Mouse (Mus musculus) lung, embryonic 15.5 days (tissue): ENCODE data around the gene Fndc3b. TPM values are rescaled to one million over a fixed set of nuclear protein-coding genes. Genes with fewer than 3 reads are reported as not detected.

ENCODE experiments used
- ATAC-seq: fragments of 200-750 bp; cut with Nextera tagmentation; 2 replicates; pipeline ENCODE4 v1.8.0; 2017; ENCODE audit warnings: moderate number of reproducible peaks, borderline replicate concordance; ENCODE audit not compliant: low FRiP score, low TSS enrichment; ENCODE audit errors: extremely low read depth
- H3K27ac ChIP-seq: fragments of 300-500 bp; sonication (generic); 2 replicates; pipeline ENCODE4 v1.5.1; 2015; ENCODE audit warnings: moderate library complexity, mild to moderate bottlenecking, inconsistent platforms
- H3K27me3 ChIP-seq: fragments of 300-500 bp; sonication (generic); 2 replicates; pipeline ENCODE4 v1.6.1; 2015; ENCODE audit warnings: inconsistent platforms
- H3K36me3 ChIP-seq: fragments of 300-500 bp; sonication (generic); 2 replicates; pipeline ENCODE4 v1.6.1; 2015; ENCODE audit warnings: inconsistent platforms
- H3K4me1 ChIP-seq: fragments of 300-500 bp; sonication (generic); 2 replicates; pipeline ENCODE4 v1.6.1; 2015; ENCODE audit warnings: inconsistent platforms
- H3K4me2 ChIP-seq: fragments of 300-500 bp; sonication (generic); 2 replicates; pipeline ENCODE4 v1.6.1; 2015; ENCODE audit warnings: inconsistent platforms, mild to moderate bottlenecking, moderate library complexity
- H3K4me3 ChIP-seq: fragments of 300-500 bp; sonication (generic); 2 replicates; pipeline ENCODE4 v1.5.1; 2015; ENCODE audit warnings: mild to moderate bottlenecking, inconsistent platforms
- H3K9ac ChIP-seq: fragments of 300-500 bp; sonication (generic); 2 replicates; pipeline ENCODE4 v1.6.1; 2015; ENCODE audit warnings: inconsistent platforms
- H3K9me3 ChIP-seq: fragments of 300-500 bp; sonication (generic); 2 replicates; pipeline ENCODE4 v1.6.1; 2016; ENCODE audit warnings: inconsistent platforms
- WGBS: fragments of 180-500 bp; shearing (Covaris S2); methylation state at CpG from one replicate; pipeline ENCODE4 v1.1.7; 2015; 5-methylcytosine and 5-hydroxymethylcytosine counted together
- polyA plus RNA-seq: library from polyadenylated mRNA; unstranded; fragments of >200 nt; fragmentation: Nextera tagmentation; extraction: Ambion mirVana; gene quantifications from 2 replicates; pipeline ENCODE4 v1.2.1, GENCODE M21; 2015

Fndc3b gene
- polyA plus RNA-seq, 1 experiment from 2014 or later = 35.7 TPM

DNA sequence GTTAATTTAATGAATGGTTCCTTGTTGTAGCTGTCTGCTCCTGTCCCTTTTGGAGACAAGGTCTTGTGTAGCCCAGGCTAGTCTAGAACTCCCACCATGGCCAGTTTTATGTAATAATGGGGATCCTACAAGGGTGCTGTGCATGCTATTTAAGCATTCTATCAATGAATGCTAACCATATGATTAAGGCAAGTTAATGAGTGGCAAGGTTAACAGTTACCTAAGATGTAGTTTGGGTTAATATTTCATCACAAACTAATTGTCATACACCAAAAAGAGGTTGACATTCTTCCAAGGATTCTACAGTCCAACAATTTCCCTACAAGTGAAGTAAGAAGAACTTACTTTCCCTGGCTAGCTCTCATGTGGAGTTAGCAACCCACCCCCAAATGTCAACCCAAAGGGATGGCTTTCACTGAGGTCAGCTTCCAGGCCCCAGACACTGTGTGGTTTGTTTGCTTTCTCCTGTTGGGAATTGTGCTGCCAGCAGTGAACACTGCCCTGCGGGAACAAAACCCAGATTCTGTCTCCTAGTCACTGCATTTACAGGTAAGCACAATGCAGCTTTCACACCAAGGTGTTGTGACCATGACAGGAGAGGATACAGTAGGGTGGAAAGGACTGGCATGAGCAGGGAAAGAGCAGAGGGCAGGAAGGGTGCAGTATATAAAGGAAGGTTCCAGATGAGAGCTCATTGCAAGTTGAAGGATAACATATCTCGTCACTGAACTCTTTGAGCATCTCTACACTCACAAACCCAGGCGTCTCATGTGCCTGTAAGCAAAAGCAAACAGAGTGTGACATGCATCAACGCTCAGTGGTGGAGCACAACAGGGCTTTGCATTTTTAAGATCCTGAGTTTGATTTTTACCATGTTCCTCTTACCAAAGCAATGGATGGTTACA, 153.8 kb downstream of the Fndc3b start:
- Histone ChIP-seq H3K27me3 (no peaks in the 10 kb centered on the region), H3K9me3 (no peaks in the 10 kb centered on the region), H3K9ac (no peak overlapping the region), H3K4me1 (0 out of 2 replicates have a peak, but pooled peaks cover 8% of the 10 kb centered on the region), H3K27ac (no peak overlapping the region), H3K36me3 (peaks cover 23% of the 10 kb centered on the region), H3K4me3 (no peak overlapping the region), H3K4me2 (no peak overlapping the region)
- WGBS = 68% methylated on average over 4 of the region's 4 CpGs
- no peak for ATAC-seq

DNA sequence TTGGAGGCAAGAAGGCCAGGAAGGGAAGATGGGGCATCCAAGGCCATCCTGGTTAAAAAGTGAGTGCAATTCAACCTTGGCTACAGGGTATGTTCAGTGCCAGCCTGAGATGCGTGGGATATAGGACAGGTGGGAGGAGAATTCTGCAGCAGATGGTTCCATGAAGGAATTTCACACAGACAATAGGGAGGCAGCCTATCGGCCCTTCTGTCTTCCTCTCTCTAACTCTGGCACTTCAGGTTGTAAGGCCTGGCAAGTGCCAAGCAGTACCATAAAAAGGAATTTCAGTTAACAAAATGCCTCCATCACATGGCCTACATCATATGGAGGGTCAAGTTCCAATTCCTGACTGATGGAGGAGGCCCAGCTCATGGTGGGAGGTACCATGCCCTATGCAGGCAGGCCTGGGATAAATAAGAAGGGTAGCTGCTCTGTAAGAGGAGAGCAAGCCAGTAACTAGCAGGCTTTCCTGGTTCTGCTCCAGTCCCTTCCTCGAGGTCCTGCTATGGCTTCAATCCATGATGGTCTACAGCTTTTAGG, 155.6 kb downstream of the Fndc3b start:
- ATAC-seq = no peak
- H3K27ac ChIP-seq = no peak overlapping the region
- no peak overlapping the region for H3K4me2 ChIP-seq
- WGBS = 92% methylated on average over 3 of the region's 3 CpGs
- H3K9me3 ChIP-seq = no peaks in the 10 kb centered on the region
- H3K4me3 ChIP-seq = no peak overlapping the region
- no peaks in the 10 kb centered on the region for H3K27me3 ChIP-seq
- H3K9ac ChIP-seq = no peak overlapping the region
- H3K36me3 ChIP-seq = peaks cover 23% of the 10 kb centered on the region
- H3K4me1 ChIP-seq = 0 out of 2 replicates have a peak, but pooled peaks cover 8% of the 10 kb centered on the region

DNA sequence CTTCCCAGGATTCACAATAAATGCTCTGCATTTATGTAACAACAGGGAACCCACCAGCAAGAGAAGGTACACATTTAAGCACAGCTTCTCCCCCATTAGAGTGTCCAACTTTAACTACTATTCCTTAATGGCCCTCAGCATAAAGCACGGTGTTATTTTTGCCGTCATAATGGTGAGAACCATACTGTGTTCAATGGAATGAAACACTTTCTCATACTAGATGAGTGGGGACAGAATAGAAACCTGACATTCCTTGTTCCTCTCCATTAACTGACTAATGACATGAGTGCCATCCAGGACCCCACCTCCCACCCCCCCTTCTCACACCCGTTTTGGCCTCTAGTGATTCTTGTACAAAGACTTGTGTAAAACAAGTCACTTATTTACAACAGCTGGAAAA, 156.8 kb downstream of the Fndc3b start:
- no peak overlapping the region for H3K4me2 ChIP-seq
- H3K27ac ChIP-seq = no peak overlapping the region
- H3K4me3 ChIP-seq = no peak overlapping the region
- H3K4me1 ChIP-seq = 0 out of 2 replicates have a peak, but pooled peaks cover under 1% of the 10 kb centered on the region
- 82% methylated on average over 3 of the region's 3 CpGs for WGBS
- no peak for ATAC-seq
- no peaks in the 10 kb centered on the region for H3K9me3 ChIP-seq
- peaks cover 23% of the 10 kb centered on the region for H3K36me3 ChIP-seq
- H3K27me3 ChIP-seq = no peaks in the 10 kb centered on the region
- no peak overlapping the region for H3K9ac ChIP-seq

DNA sequence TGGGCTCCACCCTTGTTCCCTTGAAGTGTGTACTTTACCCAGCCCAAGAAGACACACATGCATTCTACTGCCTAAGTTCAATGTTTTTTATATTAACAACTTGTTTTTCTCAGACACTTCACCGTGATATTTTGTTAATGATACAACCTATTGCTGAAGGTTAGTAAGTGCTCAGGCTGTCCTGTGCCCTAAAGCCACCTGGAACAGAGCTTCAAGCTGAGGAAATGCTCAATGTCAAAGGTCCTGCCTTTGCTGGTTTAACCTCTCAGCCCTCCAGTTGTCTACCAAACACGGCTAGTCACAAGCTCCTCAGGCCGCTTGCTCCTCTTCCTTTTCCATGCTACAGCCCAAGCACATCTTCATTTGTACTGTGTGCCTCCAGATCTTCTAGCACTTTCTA, 157.3 kb downstream of the Fndc3b start:
- Histone ChIP-seq H3K36me3 (peaks cover 23% of the 10 kb centered on the region), H3K4me2 (no peak overlapping the region), H3K4me3 (no peak overlapping the region), H3K27ac (no peak overlapping the region), H3K9ac (no peak overlapping the region), H3K27me3 (no peaks in the 10 kb centered on the region), H3K9me3 (no peaks in the 10 kb centered on the region), H3K4me1 (no peaks in the 10 kb centered on the region)
- 79% methylated on average over 3 of the region's 3 CpGs for WGBS
- no peak for ATAC-seq

DNA sequence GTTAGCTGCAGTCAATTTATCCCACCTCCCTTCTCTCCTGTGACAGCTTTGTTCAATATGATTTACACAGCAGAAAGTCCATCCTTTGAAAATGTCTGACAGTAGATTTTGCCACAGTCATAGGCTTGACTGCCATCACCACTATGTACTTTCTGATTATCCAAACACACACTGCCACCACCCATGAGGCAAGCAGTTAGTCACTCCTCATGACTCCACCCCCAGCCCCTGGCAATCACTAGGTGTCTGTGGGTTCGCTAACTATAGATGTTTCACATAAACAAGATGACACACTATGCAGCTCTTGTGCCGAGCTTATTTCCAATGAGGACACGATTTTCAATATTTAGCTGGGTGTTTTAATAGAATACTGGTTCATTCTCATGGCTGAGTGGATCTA, 160.1 kb downstream of the Fndc3b start:
- Histone ChIP-seq H3K9me3 (no peaks in the 10 kb centered on the region), H3K4me3 (no peak overlapping the region), H3K27me3 (no peaks in the 10 kb centered on the region), H3K9ac (no peak overlapping the region), H3K4me1 (no peaks in the 10 kb centered on the region), H3K4me2 (no peak overlapping the region), H3K27ac (no peak overlapping the region), H3K36me3 (peaks cover 21% of the 10 kb centered on the region)
- ATAC-seq = no peak
- 88% methylated on average over 3 of the region's 3 CpGs for WGBS

DNA sequence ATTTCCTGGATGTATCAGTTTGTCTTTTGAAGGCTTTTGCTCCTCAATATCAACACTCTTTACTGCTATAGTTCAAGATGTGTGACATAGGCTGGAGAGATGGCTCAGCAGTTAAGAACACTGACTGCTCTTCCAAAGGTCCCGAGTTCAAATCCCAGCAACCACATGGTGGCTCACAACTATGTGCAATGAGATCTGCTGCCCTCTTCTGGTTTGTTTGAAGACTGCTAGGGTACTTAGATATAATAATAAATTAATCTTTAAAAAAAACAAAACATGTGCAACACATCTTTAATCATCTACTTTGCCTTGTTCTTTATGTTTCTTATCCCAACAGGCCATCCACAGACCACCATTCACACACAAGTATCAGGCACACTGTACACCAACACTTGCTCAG, 160.7 kb downstream of the Fndc3b start:
- WGBS = 98% methylated on average over 1 of the region's 1 CpGs
- Histone ChIP-seq H3K9ac (no peak overlapping the region), H3K9me3 (no peaks in the 10 kb centered on the region), H3K4me1 (no peaks in the 10 kb centered on the region), H3K27ac (no peak overlapping the region), H3K4me3 (no peak overlapping the region), H3K36me3 (peaks cover 15% of the 10 kb centered on the region), H3K4me2 (no peak overlapping the region), H3K27me3 (no peaks in the 10 kb centered on the region)
- no peak for ATAC-seq

DNA sequence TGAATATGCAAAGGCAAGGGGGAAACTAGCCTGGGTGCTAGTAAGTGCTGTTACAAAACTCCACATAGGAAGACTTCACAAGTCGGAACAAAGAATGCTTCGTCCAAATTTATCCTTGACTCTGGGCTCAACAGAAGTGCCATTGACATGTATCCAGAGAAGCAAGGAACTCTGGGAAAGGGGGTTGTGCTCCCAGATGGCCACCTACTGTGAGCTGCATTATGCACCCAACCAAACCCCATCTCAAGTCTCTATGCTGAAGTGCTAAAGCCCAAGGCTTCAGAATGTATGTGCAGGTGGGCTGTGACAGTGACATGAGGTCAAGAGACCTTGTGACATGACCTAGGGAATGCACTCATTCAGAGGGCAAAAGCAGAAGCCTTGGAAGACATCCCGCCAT, 165.5 kb downstream of the Fndc3b start:
- no peak for ATAC-seq
- Histone ChIP-seq H3K4me3 (no peak overlapping the region), H3K27me3 (no peaks in the 10 kb centered on the region), H3K9me3 (no peaks in the 10 kb centered on the region), H3K4me1 (no peaks in the 10 kb centered on the region), H3K4me2 (no peak overlapping the region), H3K27ac (no peak overlapping the region), H3K9ac (no peak overlapping the region), H3K36me3 (peaks cover 9% of the 10 kb centered on the region; the same call in 1 of the 2 replicates)
- WGBS = 86% methylated on average over 3 of the region's 3 CpGs

DNA sequence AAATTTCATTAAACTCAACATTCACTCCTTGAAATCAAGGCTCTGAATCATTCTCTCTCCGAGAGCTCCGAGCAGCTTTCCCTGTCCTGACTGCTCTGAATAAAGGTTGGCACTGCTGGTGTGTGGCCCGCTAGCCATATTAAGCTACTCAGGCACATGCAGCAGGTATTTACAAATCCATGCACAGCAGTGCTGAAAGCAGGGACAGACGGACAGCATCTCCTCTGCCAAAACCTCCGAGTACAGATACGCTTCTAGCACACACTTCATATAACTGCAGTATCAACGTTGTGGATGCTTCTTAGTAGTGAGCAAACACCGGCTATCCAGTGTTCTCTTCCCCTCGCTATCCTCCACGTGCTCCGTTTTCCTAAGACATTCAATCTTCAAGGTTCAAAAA, 167.0 kb downstream of the Fndc3b start:
- no peaks in the 10 kb centered on the region for H3K9me3 ChIP-seq
- no peaks in the 10 kb centered on the region for H3K4me1 ChIP-seq
- H3K9ac ChIP-seq = no peak overlapping the region
- no peak overlapping the region for H3K4me2 ChIP-seq
- H3K4me3 ChIP-seq = no peak overlapping the region
- no peaks in the 10 kb centered on the region for H3K27me3 ChIP-seq
- H3K36me3 ChIP-seq = peaks cover 13% of the 10 kb centered on the region; the same call in 1 of the 2 replicates
- H3K27ac ChIP-seq = no peak overlapping the region
- whole genome bisulfite sequencing = 90% methylated on average over 11 of the region's 11 CpGs
- no peak for ATAC-seq

DNA sequence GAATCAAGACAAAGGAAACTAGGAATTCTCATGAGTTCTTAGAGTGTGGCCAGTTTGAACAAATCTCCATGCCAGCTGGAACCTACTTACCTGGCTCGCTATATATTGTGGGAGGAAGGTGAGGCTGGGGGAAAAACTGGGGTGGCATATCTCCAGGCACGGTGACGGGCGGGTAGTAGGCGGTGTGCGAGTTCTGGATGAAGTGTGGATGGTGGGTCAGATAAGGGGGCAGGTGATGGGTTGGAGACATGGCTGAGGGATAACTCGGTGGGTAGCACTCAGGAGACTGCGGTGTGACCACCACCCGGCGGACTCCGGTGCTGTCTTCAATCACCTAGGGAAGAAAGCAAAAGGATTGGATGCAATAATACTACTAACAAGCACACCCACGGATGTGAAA, 169.3 kb downstream of the Fndc3b start:
- peaks cover 30% of the 10 kb centered on the region for H3K36me3 ChIP-seq
- H3K4me1 ChIP-seq = no peaks in the 10 kb centered on the region
- no peak overlapping the region for H3K4me2 ChIP-seq
- H3K9me3 ChIP-seq = no peaks in the 10 kb centered on the region
- no peak overlapping the region for H3K4me3 ChIP-seq
- H3K27me3 ChIP-seq = no peaks in the 10 kb centered on the region
- 91% methylated on average over 12 of the region's 12 CpGs for WGBS
- no peak overlapping the region for H3K9ac ChIP-seq
- no peak overlapping the region for H3K27ac ChIP-seq
- no peak for ATAC-seq

DNA sequence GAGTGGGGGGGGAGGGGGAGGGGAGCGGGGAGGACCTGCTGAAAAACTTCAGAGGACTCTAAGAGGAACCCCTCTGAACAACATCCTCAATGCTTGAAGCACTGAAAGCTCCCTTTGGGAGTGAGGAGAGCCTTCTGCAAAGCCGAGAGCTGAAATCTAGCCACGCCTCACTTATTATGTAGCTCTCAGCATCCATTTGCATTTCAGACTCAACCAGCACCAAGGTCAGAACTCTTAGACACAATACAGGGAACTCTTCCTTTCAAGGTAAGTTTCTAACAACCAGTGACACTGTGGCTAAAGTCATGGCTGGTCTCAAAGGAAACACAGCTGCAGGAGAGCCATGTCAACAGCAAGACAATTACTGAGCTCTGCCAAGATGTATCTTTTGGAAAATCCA, 169.9 kb downstream of the Fndc3b start:
- Histone ChIP-seq H3K27me3 (no peaks in the 10 kb centered on the region), H3K9me3 (no peaks in the 10 kb centered on the region), H3K4me3 (no peak overlapping the region), H3K27ac (no peak overlapping the region), H3K36me3 (peaks cover 34% of the 10 kb centered on the region), H3K4me1 (no peaks in the 10 kb centered on the region), H3K9ac (no peak overlapping the region), H3K4me2 (no peak overlapping the region)
- WGBS = 98% methylated on average over 3 of the region's 3 CpGs
- ATAC-seq = no peak

DNA sequence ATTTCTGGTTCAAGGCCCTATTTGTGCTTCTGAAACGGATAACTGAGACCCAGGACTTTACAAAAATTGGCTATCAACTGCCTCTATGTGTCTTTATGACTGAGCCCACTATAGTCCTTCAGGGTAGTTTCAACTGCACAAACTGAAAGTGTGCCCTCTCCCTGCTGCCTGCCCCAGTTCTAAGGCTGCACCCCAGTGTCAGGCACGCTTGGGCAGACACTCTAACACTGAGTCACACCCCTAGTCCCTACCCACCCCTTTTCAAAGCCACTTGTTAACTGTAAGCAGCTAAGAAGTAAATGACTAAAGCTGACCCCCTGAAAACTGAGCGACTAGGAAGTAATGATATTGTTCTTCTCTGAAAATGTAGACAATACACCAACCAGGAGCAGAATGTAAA, 176.9 kb downstream of the Fndc3b start:
- no peak overlapping the region for H3K4me2 ChIP-seq
- H3K4me3 ChIP-seq = no peak overlapping the region
- no peaks in the 10 kb centered on the region for H3K27me3 ChIP-seq
- peaks cover 59% of the 10 kb centered on the region for H3K36me3 ChIP-seq
- 79% methylated on average over 3 of the region's 3 CpGs for WGBS
- H3K27ac ChIP-seq = no peak overlapping the region
- no peak overlapping the region for H3K9ac ChIP-seq
- ATAC-seq = no peak
- H3K4me1 ChIP-seq = no peaks in the 10 kb centered on the region
- H3K9me3 ChIP-seq = no peaks in the 10 kb centered on the region

DNA sequence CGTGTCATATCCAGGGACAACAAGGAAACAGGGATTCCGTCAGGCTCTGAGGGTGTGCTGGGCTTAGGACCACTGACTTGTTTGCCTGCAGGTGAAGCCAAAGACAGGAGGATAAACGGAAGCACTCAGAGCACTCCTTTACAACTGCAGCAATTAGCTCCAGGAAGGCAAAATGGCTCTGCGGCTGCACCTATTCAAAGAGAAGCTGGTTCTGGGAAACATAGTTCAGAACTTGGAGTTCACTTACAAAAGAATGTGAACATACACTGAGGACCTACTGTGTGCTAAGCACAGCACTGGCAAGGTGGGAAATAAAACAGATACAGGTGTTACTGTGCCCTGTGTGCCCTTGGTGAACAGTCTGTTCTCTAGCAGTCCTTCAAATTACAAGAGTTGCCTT, 177.4 kb downstream of the Fndc3b start:
- H3K27me3 ChIP-seq = no peaks in the 10 kb centered on the region
- no peak overlapping the region for H3K27ac ChIP-seq
- H3K36me3 ChIP-seq = peaks cover 58% of the 10 kb centered on the region
- WGBS = 91% methylated on average over 4 of the region's 4 CpGs
- H3K4me1 ChIP-seq = no peaks in the 10 kb centered on the region
- H3K9ac ChIP-seq = no peak overlapping the region
- no peaks in the 10 kb centered on the region for H3K9me3 ChIP-seq
- no peak for ATAC-seq
- no peak overlapping the region for H3K4me3 ChIP-seq
- no peak overlapping the region for H3K4me2 ChIP-seq
